Mouse (Mus musculus) limb, embryonic 11.5 days (tissue): ENCODE measurements around the gene Zfp800. TPM values are rescaled to one million over a fixed set of nuclear protein-coding genes. Genes with fewer than 3 reads are reported as not detected.

Source experiments
- ATAC-seq: fragments of 200-750 bp; cut with Nextera tagmentation; 2 replicates; pipeline ENCODE4 v1.8.0; 2017; ENCODE audit warnings: low read depth; ENCODE audit not compliant: insufficient number of reproducible peaks, low FRiP score, low TSS enrichment
- DNase-seq: peaks from one replicate; pipeline ENCODE4 v3.0.0-alpha.2; 2015; ENCODE audit warnings: low spot score
- H3K27ac ChIP-seq: fragments of 300-500 bp; sonication (generic); replicated peaks from 2 replicates; pipeline ENCODE4 v1.5.1; 2014; ENCODE audit warnings: low read depth, mild to moderate bottlenecking, low read length
- H3K27me3 ChIP-seq: fragments of 300-500 bp; sonication (generic); 2 replicates; pipeline ENCODE4 v1.6.1; 2014; ENCODE audit warnings: mild to moderate bottlenecking, low read length, mixed read lengths; ENCODE audit not compliant: control insufficient read depth, insufficient read depth
- H3K36me3 ChIP-seq: fragments of 300-500 bp; sonication (generic); 2 replicates; pipeline ENCODE4 v1.6.1; 2014; ENCODE audit warnings: mild to moderate bottlenecking, low read length, moderate library complexity, mixed read lengths; ENCODE audit not compliant: control insufficient read depth, insufficient read depth
- H3K4me1 ChIP-seq: fragments of 300-500 bp; sonication (generic); 2 replicates; pipeline ENCODE4 v1.6.1; 2014; ENCODE audit warnings: low read length, mixed read lengths; ENCODE audit not compliant: control insufficient read depth, insufficient read depth
- H3K4me2 ChIP-seq: fragments of 300-500 bp; sonication (generic); 2 replicates; pipeline ENCODE4 v1.6.1; 2014; ENCODE audit warnings: low read depth, mild to moderate bottlenecking, moderate library complexity; ENCODE audit not compliant: severe bottlenecking
- H3K4me3 ChIP-seq: fragments of 300-500 bp; sonication (generic); 2 replicates; pipeline ENCODE4 v1.5.1; 2014; ENCODE audit warnings: low read depth, low read length
- H3K9ac ChIP-seq: fragments of 300-500 bp; sonication (generic); 2 replicates; pipeline ENCODE4 v1.6.1; 2014; ENCODE audit warnings: mild to moderate bottlenecking, low read length
- H3K9me3 ChIP-seq: fragments of 300-500 bp; sonication (generic); 2 replicates; pipeline ENCODE4 v1.6.1; 2016; ENCODE audit warnings: low read length; ENCODE audit not compliant: control insufficient read depth
- WGBS: fragments of 180-500 bp; shearing (Covaris S2); extraction: QIAGEN DNeasy Blood & Tissue Kit; methylation state at CpG from one replicate; pipeline ENCODE4 v1.1.7; 2014; 5-methylcytosine and 5-hydroxymethylcytosine counted together
- polyA plus RNA-seq: library from polyadenylated mRNA; unstranded; fragments of >200 nt; fragmentation: Nextera tagmentation; extraction: Ambion mirVana; gene quantifications from 2 replicates; pipeline ENCODE4 v1.2.1, GENCODE M21; 2014

Gene Zfp800
- polyA plus RNA-seq, 1 experiment from 2014 or later = 14.6 TPM

GRCm38 (mm10) chr6:28279886-28280285 lies 117.9 kb downstream of the Zfp800 start:
- ATAC-seq (no peak), DNase-seq (no peak)
- WGBS = 76% methylated on average over 2 of the region's 2 CpGs
- no peak overlapping the region for H3K27ac ChIP-seq
- no peak overlapping the region for H3K4me3 ChIP-seq
- no peaks in the 10 kb centered on the region for H3K27me3 ChIP-seq
- H3K9me3 ChIP-seq = no peaks in the 10 kb centered on the region
- H3K36me3 ChIP-seq = no peaks in the 10 kb centered on the region
- no peak overlapping the region for H3K4me2 ChIP-seq
- no peak overlapping the region for H3K9ac ChIP-seq
- H3K4me1 ChIP-seq = no peaks in the 10 kb centered on the region

GRCm38 (mm10) chr6:28262198-28262621 lies 135.6 kb downstream of the Zfp800 start:
- Histone ChIP-seq H3K9me3 (no peaks in the 10 kb centered on the region), H3K4me3 (peak overlapping the region; percentile 83), H3K36me3 (0 out of 2 replicates have a peak, but pooled peaks cover 2% of the 10 kb centered on the region), H3K27ac (peak overlapping the region; percentile 42; the same call in 1 of the 2 replicates), H3K4me2 (peak overlapping the region; percentile 84), H3K4me1 (0 out of 2 replicates have a peak, but pooled peaks cover 2% of the 10 kb centered on the region), H3K9ac (peak overlapping the region; percentile 71), H3K27me3 (no peaks in the 10 kb centered on the region)
- DNase-seq (no peak), ATAC-seq (peak; percentile 37; the same call in 1 of the 2 replicates)
- under 1% methylated on average over 27 of the region's 29 CpGs for WGBS

- peak overlapping the region; percentile 84 for H3K4me2 ChIP-seq
Observed at GRCm38 (mm10) chr6:28261307-28262197, 136.3 kb downstream of the Zfp800 start.

GRCm38 (mm10) chr6:28260425-28261191 lies 137.2 kb downstream of the Zfp800 start:
- Histone ChIP-seq H3K4me2 (peak overlapping the region; percentile 84), H3K36me3 (0 out of 2 replicates have a peak, but pooled peaks cover 2% of the 10 kb centered on the region), H3K9ac (peak overlapping the region; percentile 71), H3K9me3 (no peaks in the 10 kb centered on the region), H3K4me3 (peak overlapping the region; percentile 83), H3K27me3 (no peaks in the 10 kb centered on the region), H3K4me1 (0 out of 2 replicates have a peak, but pooled peaks cover 2% of the 10 kb centered on the region), H3K27ac (peak overlapping the region; percentile 56; the same call in 1 of the 2 replicates)
- ATAC-seq (peak; percentile 41; the same call in 1 of the 2 replicates), DNase-seq (peak; percentile 49)
- WGBS = under 1% methylated on average over 64 of the region's 64 CpGs

More at GRCm38 (mm10) chr6:28261307-28262197, 136.3 kb downstream of the Zfp800 start:
- Histone ChIP-seq H3K4me3 (peak overlapping the region; percentile 83), H3K9ac (peak overlapping the region; percentile 71), H3K27ac (peak overlapping the region; percentile 56), H3K9me3 (no peaks in the 10 kb centered on the region), H3K4me1 (0 out of 2 replicates have a peak, but pooled peaks cover 2% of the 10 kb centered on the region), H3K36me3 (0 out of 2 replicates have a peak, but pooled peaks cover 2% of the 10 kb centered on the region), H3K27me3 (no peaks in the 10 kb centered on the region)
- DNase-seq (peak; percentile 87), ATAC-seq (peak; percentile 91)
- WGBS = 0% methylated on average over 89 of the region's 131 CpGs

- no peak overlapping the region for H3K4me3 ChIP-seq
- H3K27ac ChIP-seq = no peak overlapping the region
- H3K4me1 ChIP-seq = 0 out of 2 replicates have a peak, but pooled peaks cover 2% of the 10 kb centered on the region
- DNase-seq (no peak), ATAC-seq (no peak)
- 0 out of 2 replicates have a peak, but pooled peaks cover 2% of the 10 kb centered on the region for H3K36me3 ChIP-seq
- no peaks in the 10 kb centered on the region for H3K9me3 ChIP-seq
- WGBS = 86% methylated on average over 5 of the region's 5 CpGs
- no peak overlapping the region for H3K9ac ChIP-seq
- no peak overlapping the region for H3K4me2 ChIP-seq
- H3K27me3 ChIP-seq = no peaks in the 10 kb centered on the region
Observed at GRCm38 (mm10) chr6:28259750-28260149, 138.1 kb downstream of the Zfp800 start.

- 0 out of 2 replicates have a peak, but pooled peaks cover 2% of the 10 kb centered on the region for H3K4me1 ChIP-seq
- H3K9me3 ChIP-seq = no peaks in the 10 kb centered on the region
- 51% methylated on average over 1 of the region's 1 CpGs for WGBS
- no peak for DNase-seq
- no peak overlapping the region for H3K4me2 ChIP-seq
- H3K27ac ChIP-seq = no peak overlapping the region
- no peaks in the 10 kb centered on the region for H3K27me3 ChIP-seq
- H3K4me3 ChIP-seq = no peak overlapping the region
- 0 out of 2 replicates have a peak, but pooled peaks cover 2% of the 10 kb centered on the region for H3K36me3 ChIP-seq
- no peak overlapping the region for H3K9ac ChIP-seq
- no peak for ATAC-seq
Observed at GRCm38 (mm10) chr6:28258440-28258839, 139.4 kb downstream of the Zfp800 start.

GRCm38 (mm10) chr6:28257772-28258171 lies 140.0 kb downstream of the Zfp800 start:
- Histone ChIP-seq H3K9ac (no peak overlapping the region), H3K27me3 (no peaks in the 10 kb centered on the region), H3K4me2 (no peak overlapping the region), H3K4me3 (no peak overlapping the region), H3K9me3 (no peaks in the 10 kb centered on the region), H3K4me1 (0 out of 2 replicates have a peak, but pooled peaks cover 2% of the 10 kb centered on the region), H3K27ac (no peak overlapping the region), H3K36me3 (0 out of 2 replicates have a peak, but pooled peaks cover 2% of the 10 kb centered on the region)
- 88% methylated on average over 1 of the region's 1 CpGs for WGBS
- ATAC-seq = no peak
- no peak for DNase-seq

- no peak for ATAC-seq
- H3K36me3 ChIP-seq = no peaks in the 10 kb centered on the region
- no peak overlapping the region for H3K4me3 ChIP-seq
- H3K27me3 ChIP-seq = no peaks in the 10 kb centered on the region
- DNase-seq = no peak
- no peak overlapping the region for H3K9ac ChIP-seq
- H3K27ac ChIP-seq = no peak overlapping the region
- H3K9me3 ChIP-seq = no peaks in the 10 kb centered on the region
- no peaks in the 10 kb centered on the region for H3K4me1 ChIP-seq
- no peak overlapping the region for H3K4me2 ChIP-seq
Observed at GRCm38 (mm10) chr6:28252790-28253189, 145.0 kb downstream of the Zfp800 start.
